Mouse (Mus musculus): ENCODE results near the gene Rbm10.
A peak's percentile ranks its signal among the peaks of the same experiment; 100 is the strongest.

Rbm10 gene

GRCm38 (mm10) chrX:20617176-20617902, at the start of gene Rbm10, which contains the start of gene Ndufb11:
Gene Rbm10 (plus strand): TSS chrX:20617503.
Gene Ndufb11 (minus strand): TSS chrX:20617619.
- peak; percentile 89 for DNase-seq

GRCm38 (mm10) chrX:20571024-20571423, 46.3 kb upstream of the Rbm10 start:
- DNase-seq = no peak

GRCm38 (mm10) chrX:20572683-20573082, 44.6 kb upstream of the Rbm10 start:
- no peak for DNase-seq

- DNase-seq = no peak
Observed at GRCm38 (mm10) chrX:20573927-20574326, 43.4 kb upstream of the Rbm10 start.

- no peak for DNase-seq
Observed at GRCm38 (mm10) chrX:20587968-20588367, 29.3 kb upstream of the Rbm10 start.

GRCm38 (mm10) chrX:20608500-20608899, 8.8 kb upstream of the Rbm10 start:
- no peak for DNase-seq

GRCm38 (mm10) chrX:20616861-20617175, 485 bp upstream of the Rbm10 start:
- no peak for DNase-seq

- DNase-seq = no peak
Observed at GRCm38 (mm10) chrX:20617903-20618399, 648 bp downstream of the Rbm10 start.

- DNase-seq = no peak
Observed at GRCm38 (mm10) chrX:20638141-20638540, 20.8 kb downstream of the Rbm10 start.

GRCm38 (mm10) chrX:20644780-20645179, 27.5 kb downstream of the Rbm10 start:
- no peak for DNase-seq

- no peak for DNase-seq
Observed at GRCm38 (mm10) chrX:20657593-20657992, 40.3 kb downstream of the Rbm10 start.

GRCm38 (mm10) chrX:20658026-20658652, 40.8 kb downstream of the Rbm10 start, which contains the start of gene Uba1:
Gene Uba1 (plus strand): TSS chrX:20658326.
- peak; percentile 78 for DNase-seq

GRCm38 (mm10) chrX:20658891-20659406, 41.6 kb downstream of the Rbm10 start:
- DNase-seq = peak; percentile 22

- no peak for DNase-seq
Observed at GRCm38 (mm10) chrX:20662317-20662715, 45.0 kb downstream of the Rbm10 start.

- DNase-seq = peak; percentile 86
Observed at GRCm38 (mm10) chrX:20662716-20663443, 45.6 kb downstream of the Rbm10 start.

- DNase-seq = no peak
Observed at GRCm38 (mm10) chrX:20663444-20663790, 46.1 kb downstream of the Rbm10 start.

GRCm38 (mm10) chrX:20687519-20688067, 70.3 kb downstream of the Rbm10 start, which contains the start of gene Cdk16:
Gene Cdk16 (plus strand): TSS chrX:20687954.
- DNase-seq = peak; percentile 93

- DNase-seq = peak; percentile 91
Observed at GRCm38 (mm10) chrX:20688068-20688547, 70.8 kb downstream of the Rbm10 start.

GRCm38 (mm10) chrX:20688615-20689014, 71.3 kb downstream of the Rbm10 start:
- DNase-seq = peak; percentile 79

GRCm38 (mm10) chrX:20691566-20691965, 74.3 kb downstream of the Rbm10 start:
- peak; percentile 77 for DNase-seq

GRCm38 (mm10) chrX:20692616-20693015, 75.3 kb downstream of the Rbm10 start:
- DNase-seq = no peak

- DNase-seq = no peak
Observed at GRCm38 (mm10) chrX:20695842-20696241, 78.5 kb downstream of the Rbm10 start.

All from cerebellum, adult 11-12 months (tissue).